Mouse (Mus musculus): ENCODE measurements around the gene Rps3a1. TPM values are rescaled to one million over a fixed set of nuclear protein-coding genes. Genes with fewer than 3 reads are reported as not detected.
A peak's percentile ranks its signal among the peaks of the same experiment; 100 is the strongest.

Rps3a1 gene
- polyA plus RNA-seq, 1 experiment from 2014 or later: 751 TPM

- no peaks in the 10 kb centered on the region for H3K4me1 ChIP-seq (ENCODE audit: insufficient read depth)
- DNase-seq (no peak), ATAC-seq (no peak)
- TF ChIP-seq EP300 (IDR thresholded peaks at IDR 0.05; ENCODE audit: low read depth): no peak
- TF ChIP-seq CTCF (IDR thresholded peaks at IDR 0.05; ENCODE audit: low read depth): peak; percentile 33; the same call in 1 of the 2 replicates
- no peak overlapping the region for H3K4me3 ChIP-seq (ENCODE audit: low read depth, low read length)
- H3K4me2 ChIP-seq (ENCODE audit: low read depth, low read length): no peak overlapping the region
- no peak overlapping the region for H3K9ac ChIP-seq (replicated peaks)
- H3K27ac ChIP-seq (ENCODE audit: low read depth): no peak overlapping the region
- no peaks in the 10 kb centered on the region for H3K9me3 ChIP-seq (ENCODE audit: low read length)
- H3K36me3 ChIP-seq (replicated peaks; ENCODE audit: insufficient read depth, low read length): peaks cover 28% of the 10 kb centered on the region
- no peaks in the 10 kb centered on the region for H3K27me3 ChIP-seq (ENCODE audit: insufficient read depth, low read length)
Measured at GRCm38 (mm10) chr3:86122156-86122555, 20.3 kb downstream of the Rps3a1 start.

GRCm38 (mm10) chr3:86119237-86119932 is 23.1 kb downstream of the Rps3a1 start:
- TF ChIP-seq CTCF (IDR thresholded peaks at IDR 0.05; ENCODE audit: low read depth): no peak
- TF ChIP-seq EP300 (IDR thresholded peaks at IDR 0.05; ENCODE audit: low read depth): no peak
- Histone ChIP-seq H3K27ac (ENCODE audit: low read depth) (no peak overlapping the region), H3K4me2 (ENCODE audit: low read depth, low read length) (no peak overlapping the region), H3K9ac (replicated peaks) (no peak overlapping the region), H3K9me3 (ENCODE audit: low read length) (peaks cover 3% of the 10 kb centered on the region; the same call in 1 of the 2 replicates), H3K36me3 (replicated peaks; ENCODE audit: insufficient read depth, low read length) (peaks cover 25% of the 10 kb centered on the region), H3K4me1 (ENCODE audit: insufficient read depth) (no peaks in the 10 kb centered on the region), H3K4me3 (ENCODE audit: low read depth, low read length) (no peak overlapping the region), H3K27me3 (ENCODE audit: insufficient read depth, low read length) (no peaks in the 10 kb centered on the region)
- ATAC-seq (no peak), DNase-seq (no peak)
- WGBS (ENCODE audit: insufficient replicate concordance): 83% methylated on average over 16 of the region's 16 CpGs

- no peak for DNase-seq
- ATAC-seq: no peak
- TF ChIP-seq EP300 (IDR thresholded peaks at IDR 0.05; ENCODE audit: low read depth): no peak
- peak; percentile 58 for TF ChIP-seq CTCF (IDR thresholded peaks at IDR 0.05; ENCODE audit: low read depth)
- H3K4me2 ChIP-seq (ENCODE audit: low read depth, low read length): no peak overlapping the region
- H3K9ac ChIP-seq (replicated peaks): no peak overlapping the region
- H3K27ac ChIP-seq (ENCODE audit: low read depth): no peak overlapping the region
- WGBS (ENCODE audit: insufficient replicate concordance): 92% methylated on average over 4 of the region's 4 CpGs
- H3K4me1 ChIP-seq (ENCODE audit: insufficient read depth): no peaks in the 10 kb centered on the region
- H3K27me3 ChIP-seq (ENCODE audit: insufficient read depth, low read length): no peaks in the 10 kb centered on the region
- H3K4me3 ChIP-seq (ENCODE audit: low read depth, low read length): no peak overlapping the region
- peaks cover 16% of the 10 kb centered on the region for H3K36me3 ChIP-seq (replicated peaks; ENCODE audit: insufficient read depth, low read length)
- peaks cover 3% of the 10 kb centered on the region; the same call in 1 of the 2 replicates for H3K9me3 ChIP-seq (ENCODE audit: low read length)
Measured at GRCm38 (mm10) chr3:86116951-86117350, 25.6 kb downstream of the Rps3a1 start.

- DNase-seq (no peak), ATAC-seq (no peak)
- no peak overlapping the region for H3K27ac ChIP-seq (ENCODE audit: low read depth)
- H3K27me3 ChIP-seq (ENCODE audit: insufficient read depth, low read length): no peaks in the 10 kb centered on the region
- H3K4me3 ChIP-seq (ENCODE audit: low read depth, low read length): no peak overlapping the region
- H3K4me1 ChIP-seq (ENCODE audit: insufficient read depth): peaks cover 3% of the 10 kb centered on the region
- WGBS (ENCODE audit: insufficient replicate concordance): 65% methylated on average over 12 of the region's 12 CpGs
- no peak for TF ChIP-seq CTCF (IDR thresholded peaks at IDR 0.05; ENCODE audit: low read depth)
- TF ChIP-seq EP300 (IDR thresholded peaks at IDR 0.05; ENCODE audit: low read depth): no peak
- H3K36me3 ChIP-seq (replicated peaks; ENCODE audit: insufficient read depth, low read length): peaks cover 5% of the 10 kb centered on the region
- H3K4me2 ChIP-seq (ENCODE audit: low read depth, low read length): no peak overlapping the region
- H3K9ac ChIP-seq (replicated peaks): no peak overlapping the region
- peaks cover 3% of the 10 kb centered on the region; the same call in 1 of the 2 replicates for H3K9me3 ChIP-seq (ENCODE audit: low read length)
Measured at GRCm38 (mm10) chr3:86114659-86115338, 27.7 kb downstream of the Rps3a1 start.

GRCm38 (mm10) chr3:86112766-86113165 is 29.7 kb downstream of the Rps3a1 start:
- H3K36me3 ChIP-seq (replicated peaks; ENCODE audit: insufficient read depth, low read length): peaks cover 7% of the 10 kb centered on the region
- no peak overlapping the region for H3K9ac ChIP-seq (replicated peaks)
- DNase-seq (no peak), ATAC-seq (no peak)
- 70% methylated on average over 7 of the region's 7 CpGs for WGBS (ENCODE audit: insufficient replicate concordance)
- H3K27ac ChIP-seq (ENCODE audit: low read depth): no peak overlapping the region
- TF ChIP-seq EP300 (IDR thresholded peaks at IDR 0.05; ENCODE audit: low read depth): no peak
- no peak for TF ChIP-seq CTCF (IDR thresholded peaks at IDR 0.05; ENCODE audit: low read depth)
- peaks cover 3% of the 10 kb centered on the region; the same call in 1 of the 2 replicates for H3K9me3 ChIP-seq (ENCODE audit: low read length)
- no peaks in the 10 kb centered on the region for H3K27me3 ChIP-seq (ENCODE audit: insufficient read depth, low read length)
- H3K4me1 ChIP-seq (ENCODE audit: insufficient read depth): peaks cover 11% of the 10 kb centered on the region
- H3K4me2 ChIP-seq (ENCODE audit: low read depth, low read length): no peak overlapping the region
- H3K4me3 ChIP-seq (ENCODE audit: low read depth, low read length): no peak overlapping the region

- H3K4me1 ChIP-seq (ENCODE audit: insufficient read depth): peaks cover 11% of the 10 kb centered on the region
Measured at GRCm38 (mm10) chr3:86110077-86110476, 32.4 kb downstream of the Rps3a1 start.

More at GRCm38 (mm10) chr3:86110077-86110476, 32.4 kb downstream of the Rps3a1 start:
- Histone ChIP-seq H3K36me3 (replicated peaks; ENCODE audit: insufficient read depth, low read length) (0 out of 2 replicates have a peak, but pooled peaks cover 3% of the 10 kb centered on the region), H3K9ac (replicated peaks) (peak overlapping the region; percentile 47), H3K4me2 (ENCODE audit: low read depth, low read length) (peak overlapping the region; percentile 61), H3K27me3 (ENCODE audit: insufficient read depth, low read length) (no peaks in the 10 kb centered on the region), H3K4me3 (ENCODE audit: low read depth, low read length) (0 out of 2 replicates have a peak overlapping the region, but pooled peaks have one; percentile 1), H3K27ac (ENCODE audit: low read depth) (peak overlapping the region; percentile 66), H3K9me3 (ENCODE audit: low read length) (no peaks in the 10 kb centered on the region)
- ATAC-seq (peak; percentile 76), DNase-seq (peak; percentile 74)
- no peak for TF ChIP-seq EP300 (IDR thresholded peaks at IDR 0.05; ENCODE audit: low read depth)
- peak; percentile 72 for TF ChIP-seq CTCF (IDR thresholded peaks at IDR 0.05; ENCODE audit: low read depth)
- WGBS (ENCODE audit: insufficient replicate concordance): 15% methylated on average over 10 of the region's 10 CpGs
